Mouse (Mus musculus): ENCODE results near the gene Aldoc. TPM values are rescaled to one million over a fixed set of nuclear protein-coding genes. Genes with fewer than 3 reads are reported as not detected.
"Not testable (repeated sequence)": the region's sequence is repeated elsewhere in the genome, so short reads cannot be mapped to it uniquely, and the experiment has no call there.

Gene Aldoc
- 87.2 and 154 TPM in 2 replicates for polyA plus RNA-seq (2015; fragmentation: Nextera tagmentation; extraction: Ambion mirVana)

DNA sequence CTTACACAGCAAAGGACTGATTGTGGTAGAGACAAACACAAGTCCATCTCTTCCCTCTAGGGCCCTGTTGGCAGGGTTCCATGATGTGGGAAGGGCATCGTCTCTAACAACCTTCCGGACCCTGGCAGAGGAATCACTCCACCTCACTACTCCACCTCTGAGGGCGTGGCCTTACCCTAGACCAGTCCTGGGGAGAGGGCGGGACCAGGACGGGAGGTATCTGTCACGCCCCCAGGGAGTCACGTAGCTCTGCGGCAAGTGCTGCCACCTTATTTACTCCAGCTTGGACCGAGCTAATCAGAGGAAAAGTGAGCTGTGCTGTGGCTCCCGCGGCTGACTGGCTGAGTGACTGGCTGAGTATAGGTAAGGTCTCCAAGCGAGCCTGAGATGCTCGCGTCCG lies at the start of gene Aldoc:
Gene Aldoc, plus strand, starts transcription at position 109 of the 400 bp plus-strand sequence.
- Histone ChIP-seq H3K36me3 (ENCODE audit: control insufficient read depth, insufficient read depth, low read length) (no peaks in the 10 kb centered on the region), H3K4me3 (ENCODE audit: low read depth, low read length) (peak within 1 kb of the TSS; percentile 21), H3K4me1 (ENCODE audit: control insufficient read depth, insufficient read depth, low read length) (peaks cover 8% of the 10 kb centered on the region; the same call in 1 of the 2 replicates), H3K9me3 (replicated peaks; ENCODE audit: control insufficient read depth, low read length, poor library complexity, severe bottlenecking) (no peaks in the 10 kb centered on the region), H3K9ac (ENCODE audit: low read depth, low read length) (peak within 1 kb of the TSS; percentile 28), H3K27me3 (ENCODE audit: control insufficient read depth, insufficient read depth, low read depth, low read length) (no peaks in the 10 kb centered on the region), H3K27ac (ENCODE audit: low read length) (peak within 1 kb of the TSS; percentile 77), H3K4me2 (ENCODE audit: low read length) (peak within 1 kb of the TSS; percentile 41)
- 8% methylated on average over 15 of the region's 15 CpGs for WGBS
- peak; percentile 87 for ATAC-seq

DNA sequence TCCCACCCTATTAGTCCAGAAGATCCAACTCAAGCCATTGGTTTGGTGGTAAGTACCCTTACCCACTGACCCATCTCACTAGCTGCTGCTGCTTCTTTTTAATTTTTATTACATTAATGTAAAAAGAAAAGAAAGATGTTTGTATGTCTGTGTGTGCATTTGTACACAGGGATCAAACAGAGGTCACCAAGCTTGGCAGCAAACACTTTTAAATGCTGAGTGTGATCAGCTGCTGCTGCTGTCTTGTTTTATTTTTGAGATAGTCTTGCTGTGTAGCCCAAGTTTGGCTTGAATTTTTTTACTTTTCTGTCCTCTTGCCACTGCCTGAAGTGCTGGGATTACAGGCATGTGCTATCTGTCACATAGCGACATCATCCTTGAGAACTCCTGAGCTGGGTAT lies 47.2 kb upstream of the Aldoc start:
- Histone ChIP-seq H3K27me3 (ENCODE audit: control insufficient read depth, insufficient read depth, low read depth, low read length) (no peaks in the 10 kb centered on the region), H3K27ac (ENCODE audit: low read length) (no peak overlapping the region), H3K4me1 (ENCODE audit: control insufficient read depth, insufficient read depth, low read length) (no peaks in the 10 kb centered on the region), H3K9me3 (replicated peaks; ENCODE audit: control insufficient read depth, low read length, poor library complexity, severe bottlenecking) (no peaks in the 10 kb centered on the region), H3K4me3 (ENCODE audit: low read depth, low read length) (no peak overlapping the region), H3K9ac (ENCODE audit: low read depth, low read length) (no peak overlapping the region), H3K36me3 (ENCODE audit: control insufficient read depth, insufficient read depth, low read length) (peaks cover 57% of the 10 kb centered on the region), H3K4me2 (ENCODE audit: low read length) (no peak overlapping the region)
- ATAC-seq, result no peak
- 100% methylated on average over 1 of the region's 1 CpGs for WGBS

GRCm38 (mm10) chr11:78276169-78276568 lies 46.6 kb upstream of the Aldoc start:
- not testable (repeated sequence) for H3K9me3 ChIP-seq (replicated peaks; ENCODE audit: control insufficient read depth, low read length, poor library complexity, severe bottlenecking); H3K27me3 ChIP-seq (ENCODE audit: control insufficient read depth, insufficient read depth, low read depth, low read length); H3K27ac ChIP-seq (ENCODE audit: low read length); H3K9ac ChIP-seq (ENCODE audit: low read depth, low read length); H3K4me3 ChIP-seq (ENCODE audit: low read depth, low read length); H3K4me1 ChIP-seq (ENCODE audit: control insufficient read depth, insufficient read depth, low read length); H3K4me2 ChIP-seq (ENCODE audit: low read length); ATAC-seq
- H3K36me3 ChIP-seq (ENCODE audit: control insufficient read depth, insufficient read depth, low read length), result peaks cover 62% of the 10 kb centered on the region
- WGBS, result 95% methylated on average over 4 of the region's 4 CpGs

GRCm38 (mm10) chr11:78278853-78279252 lies 43.9 kb upstream of the Aldoc start:
- Histone ChIP-seq H3K27me3 (ENCODE audit: control insufficient read depth, insufficient read depth, low read depth, low read length) (no peaks in the 10 kb centered on the region), H3K4me3 (ENCODE audit: low read depth, low read length) (no peak overlapping the region), H3K36me3 (ENCODE audit: control insufficient read depth, insufficient read depth, low read length) (peaks cover 62% of the 10 kb centered on the region), H3K9ac (ENCODE audit: low read depth, low read length) (no peak overlapping the region), H3K9me3 (replicated peaks; ENCODE audit: control insufficient read depth, low read length, poor library complexity, severe bottlenecking) (no peaks in the 10 kb centered on the region), H3K4me1 (ENCODE audit: control insufficient read depth, insufficient read depth, low read length) (no peaks in the 10 kb centered on the region), H3K4me2 (ENCODE audit: low read length) (no peak overlapping the region), H3K27ac (ENCODE audit: low read length) (no peak overlapping the region)
- 93% methylated on average over 7 of the region's 7 CpGs for WGBS
- no peak for ATAC-seq

DNA sequence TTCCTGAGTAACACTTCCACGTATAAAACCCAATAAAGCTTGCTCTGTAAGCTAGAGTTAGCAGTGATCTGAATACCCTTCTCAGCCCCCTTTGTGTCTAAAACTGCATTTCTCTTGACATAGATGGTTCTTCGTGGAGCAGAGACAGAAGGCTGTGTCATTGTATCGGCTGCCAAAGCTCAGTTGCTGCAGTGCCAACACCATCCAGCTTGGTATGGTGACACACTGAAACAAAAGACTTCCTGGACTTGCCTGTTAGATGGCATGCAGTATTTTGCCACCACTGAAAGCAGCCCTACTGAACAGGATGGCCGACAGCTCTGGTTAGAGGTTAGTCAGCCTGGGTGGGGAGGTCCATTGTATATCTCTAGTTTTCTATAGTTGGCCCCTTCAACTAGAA lies 43.2 kb upstream of the Aldoc start:
- H3K9ac ChIP-seq (ENCODE audit: low read depth, low read length), result no peak overlapping the region
- no peak overlapping the region for H3K27ac ChIP-seq (ENCODE audit: low read length)
- H3K4me3 ChIP-seq (ENCODE audit: low read depth, low read length), result no peak overlapping the region
- H3K4me2 ChIP-seq (ENCODE audit: low read length), result no peak overlapping the region
- H3K27me3 ChIP-seq (ENCODE audit: control insufficient read depth, insufficient read depth, low read depth, low read length), result no peaks in the 10 kb centered on the region
- 92% methylated on average over 4 of the region's 4 CpGs for WGBS
- no peak for ATAC-seq
- H3K36me3 ChIP-seq (ENCODE audit: control insufficient read depth, insufficient read depth, low read length), result peaks cover 62% of the 10 kb centered on the region
- H3K4me1 ChIP-seq (ENCODE audit: control insufficient read depth, insufficient read depth, low read length), result no peaks in the 10 kb centered on the region
- no peaks in the 10 kb centered on the region for H3K9me3 ChIP-seq (replicated peaks; ENCODE audit: control insufficient read depth, low read length, poor library complexity, severe bottlenecking)

DNA sequence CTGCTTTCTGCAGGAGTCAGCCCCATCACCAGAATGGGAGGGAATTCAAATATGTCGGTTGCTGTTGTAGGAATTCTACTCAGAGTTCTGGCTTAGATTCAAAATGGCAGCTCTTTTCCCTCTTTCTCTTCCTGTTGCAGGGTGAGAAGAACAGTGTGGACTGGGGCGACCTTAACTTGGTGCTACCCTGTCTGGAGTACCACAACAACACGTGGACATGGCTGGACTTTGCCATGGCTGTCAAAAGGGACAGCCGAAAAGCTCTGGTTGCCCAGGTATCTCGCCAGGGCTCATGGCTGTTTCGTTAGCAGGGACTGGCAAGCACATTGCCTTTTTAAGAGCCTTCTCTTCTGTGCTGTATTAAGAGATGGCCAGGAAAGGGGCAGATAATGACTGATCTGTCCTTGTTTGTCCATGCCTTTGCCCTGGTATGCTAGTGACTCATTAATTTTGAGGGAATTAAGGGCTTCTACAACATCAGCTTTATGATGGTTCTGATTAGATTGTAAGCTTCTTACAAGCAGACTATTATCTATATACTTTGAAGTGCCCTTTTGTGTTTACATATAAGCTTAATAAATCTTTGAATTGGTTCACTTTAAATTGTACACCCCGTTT lies 33.5 kb upstream of the Aldoc start:
- H3K36me3 ChIP-seq (ENCODE audit: control insufficient read depth, insufficient read depth, low read length), result peaks cover 52% of the 10 kb centered on the region
- 90% methylated on average over 7 of the region's 7 CpGs for WGBS
- no peak for ATAC-seq

GRCm38 (mm10) chr11:78290654-78291053 lies 32.1 kb upstream of the Aldoc start, which contains the start of gene BC030499:
TSS of gene BC030499 (plus strand) at chr11:78290841.
- Histone ChIP-seq H3K4me2 (ENCODE audit: low read length) (no peak within 1 kb of the TSS), H3K36me3 (ENCODE audit: control insufficient read depth, insufficient read depth, low read length) (peaks cover 40% of the 10 kb centered on the region)
- 92% methylated on average over 4 of the region's 4 CpGs for WGBS

More for the DNA sequence above, 33.5 kb upstream of the Aldoc start:
- Histone ChIP-seq H3K27me3 (ENCODE audit: control insufficient read depth, insufficient read depth, low read depth, low read length) (no peaks in the 10 kb centered on the region), H3K4me3 (ENCODE audit: low read depth, low read length) (no peak overlapping the region), H3K9me3 (replicated peaks; ENCODE audit: control insufficient read depth, low read length, poor library complexity, severe bottlenecking) (no peaks in the 10 kb centered on the region), H3K27ac (ENCODE audit: low read length) (no peak overlapping the region), H3K4me2 (ENCODE audit: low read length) (no peak overlapping the region), H3K9ac (ENCODE audit: low read depth, low read length) (no peak overlapping the region), H3K4me1 (ENCODE audit: control insufficient read depth, insufficient read depth, low read length) (no peaks in the 10 kb centered on the region)

DNA sequence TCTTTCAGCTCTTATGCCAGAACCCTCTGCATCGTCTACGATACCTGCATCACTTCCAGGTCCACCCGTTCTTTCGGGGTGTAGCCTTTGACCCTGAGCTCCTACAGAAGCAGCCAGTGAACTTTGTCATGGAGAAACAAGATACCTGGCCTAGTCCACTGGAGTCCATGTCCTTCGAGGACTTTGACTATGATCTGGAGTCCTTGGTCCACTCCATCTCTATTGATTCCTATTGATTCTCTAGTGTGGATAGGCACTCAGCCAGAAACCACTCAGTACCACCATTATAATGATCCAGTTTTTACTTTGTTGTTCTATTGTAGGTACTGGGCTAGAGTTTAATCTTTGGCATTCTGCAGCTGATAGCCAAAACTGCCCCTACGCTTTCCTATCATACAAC lies 28.2 kb upstream of the Aldoc start:
- H3K4me2 ChIP-seq (ENCODE audit: low read length), result no peak overlapping the region
- no peak overlapping the region for H3K27ac ChIP-seq (ENCODE audit: low read length)
- H3K4me3 ChIP-seq (ENCODE audit: low read depth, low read length), result no peak overlapping the region
- H3K9me3 ChIP-seq (replicated peaks; ENCODE audit: control insufficient read depth, low read length, poor library complexity, severe bottlenecking), result no peaks in the 10 kb centered on the region
- WGBS, result 96% methylated on average over 6 of the region's 6 CpGs
- peaks cover 15% of the 10 kb centered on the region for H3K36me3 ChIP-seq (ENCODE audit: control insufficient read depth, insufficient read depth, low read length)
- H3K27me3 ChIP-seq (ENCODE audit: control insufficient read depth, insufficient read depth, low read depth, low read length), result no peaks in the 10 kb centered on the region
- no peaks in the 10 kb centered on the region for H3K4me1 ChIP-seq (ENCODE audit: control insufficient read depth, insufficient read depth, low read length)
- ATAC-seq, result no peak
- H3K9ac ChIP-seq (ENCODE audit: low read depth, low read length), result no peak overlapping the region

More at GRCm38 (mm10) chr11:78290654-78291053, 32.1 kb upstream of the Aldoc start, which contains the start of gene BC030499:
- no peak for ATAC-seq
- Histone ChIP-seq H3K4me3 (ENCODE audit: low read depth, low read length) (no peak within 1 kb of the TSS), H3K27ac (ENCODE audit: low read length) (no peak within 1 kb of the TSS), H3K27me3 (ENCODE audit: control insufficient read depth, insufficient read depth, low read depth, low read length) (no peaks in the 10 kb centered on the region), H3K9me3 (replicated peaks; ENCODE audit: control insufficient read depth, low read length, poor library complexity, severe bottlenecking) (no peaks in the 10 kb centered on the region), H3K9ac (ENCODE audit: low read depth, low read length) (0 out of 2 replicates have a peak within 1 kb of the TSS, but pooled peaks have one; percentile 6), H3K4me1 (ENCODE audit: control insufficient read depth, insufficient read depth, low read length) (no peaks in the 10 kb centered on the region)

DNA sequence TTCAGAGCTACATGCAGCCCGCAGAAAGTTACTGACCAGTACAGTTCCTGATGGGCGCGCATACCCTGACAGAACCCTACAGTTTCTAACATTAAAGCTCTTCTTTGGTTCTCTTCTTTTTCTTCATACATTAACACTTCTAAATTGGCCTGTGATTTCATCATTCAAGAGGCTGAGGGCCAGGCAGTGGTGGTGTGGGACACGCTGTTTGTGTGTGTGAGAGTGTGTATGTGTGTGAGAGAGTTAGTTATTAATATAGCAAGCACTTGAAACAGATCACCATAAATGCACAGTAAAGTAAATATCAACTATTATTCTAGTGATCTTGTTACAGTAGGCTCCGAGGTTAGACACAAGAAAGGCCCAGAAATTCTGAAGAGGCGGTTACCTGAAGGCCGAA lies 21.9 kb upstream of the Aldoc start:
- H3K4me2 ChIP-seq (ENCODE audit: low read length), result peak overlapping the region; percentile 96
- H3K9me3 ChIP-seq (replicated peaks; ENCODE audit: control insufficient read depth, low read length, poor library complexity, severe bottlenecking), result no peaks in the 10 kb centered on the region
- H3K27me3 ChIP-seq (ENCODE audit: control insufficient read depth, insufficient read depth, low read depth, low read length), result no peaks in the 10 kb centered on the region
- H3K4me1 ChIP-seq (ENCODE audit: control insufficient read depth, insufficient read depth, low read length), result peaks cover 9% of the 10 kb centered on the region
- no peaks in the 10 kb centered on the region for H3K36me3 ChIP-seq (ENCODE audit: control insufficient read depth, insufficient read depth, low read length)
- H3K4me3 ChIP-seq (ENCODE audit: low read depth, low read length), result peak overlapping the region; percentile 49
- H3K9ac ChIP-seq (ENCODE audit: low read depth, low read length), result peak overlapping the region; percentile 67
- WGBS, result 73% methylated on average over 7 of the region's 7 CpGs
- ATAC-seq, result no peak
- no peak overlapping the region for H3K27ac ChIP-seq (ENCODE audit: low read length)

Data from midbrain, embryonic 16.5 days (tissue).